Mouse (Mus musculus) brain, embryonic 14.5 days (tissue): Measurements from ENCODE around the gene Col26a1.

Experiments used
- CTCF ChIP-seq: fragments of 200-500 bp; IDR thresholded peaks from 2 replicates; pipeline ENCODE4 v1.5.1; 2012; ENCODE audit warnings: inconsistent platforms, mild to moderate bottlenecking, moderate library complexity, borderline replicate concordance; ENCODE audit not compliant: insufficient read depth, insufficient read length; ENCODE audit errors: extremely low read depth
- POLR2A ChIP-seq: fragments of 200-500 bp; IDR thresholded peaks from 2 replicates; pipeline ENCODE4 v1.6.1; 2012; ENCODE audit warnings: mild to moderate bottlenecking, inconsistent platforms, borderline replicate concordance; ENCODE audit not compliant: poor library complexity, insufficient read depth, insufficient read length, severe bottlenecking; ENCODE audit errors: extremely low read depth

DNA sequence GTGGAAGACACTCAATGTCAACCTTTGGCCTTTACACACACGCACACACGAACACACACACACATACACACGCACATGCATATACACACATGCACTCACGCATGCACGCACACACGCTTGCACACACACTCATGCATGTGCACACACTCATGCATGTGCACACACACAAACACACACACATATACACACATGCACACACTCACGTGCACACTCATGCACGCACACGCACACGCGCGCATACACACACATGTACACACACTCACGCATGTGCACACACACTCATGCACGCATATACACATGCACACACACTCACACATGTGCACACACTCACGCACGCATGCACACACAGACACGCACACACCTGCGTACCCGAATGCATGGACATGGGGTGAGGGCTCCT is 130.9 kb downstream of the Col26a1 start:
- TF ChIP-seq POLR2A (no peak), CTCF (no peak)
